Mouse (Mus musculus) mesoderm, embryonic 11.5 days (tissue): Measurements from ENCODE around the gene Trmt61a.

Experiments used
- DNase-seq: peaks from one replicate; pipeline ENCODE4 v3.0.0-alpha.2; 2012; ENCODE audit warnings: low read depth, low spot score

The Trmt61a gene

GRCm38 (mm10) chr12:111672581-111672980, 5.3 kb upstream of the Trmt61a start:
- DNase-seq = no peak

- DNase-seq = no peak
Observed at GRCm38 (mm10) chr12:111674850-111675486, 2.9 kb upstream of the Trmt61a start.

- no peak for DNase-seq
Observed at GRCm38 (mm10) chr12:111675797-111676580, 1.9 kb upstream of the Trmt61a start.

DNA sequence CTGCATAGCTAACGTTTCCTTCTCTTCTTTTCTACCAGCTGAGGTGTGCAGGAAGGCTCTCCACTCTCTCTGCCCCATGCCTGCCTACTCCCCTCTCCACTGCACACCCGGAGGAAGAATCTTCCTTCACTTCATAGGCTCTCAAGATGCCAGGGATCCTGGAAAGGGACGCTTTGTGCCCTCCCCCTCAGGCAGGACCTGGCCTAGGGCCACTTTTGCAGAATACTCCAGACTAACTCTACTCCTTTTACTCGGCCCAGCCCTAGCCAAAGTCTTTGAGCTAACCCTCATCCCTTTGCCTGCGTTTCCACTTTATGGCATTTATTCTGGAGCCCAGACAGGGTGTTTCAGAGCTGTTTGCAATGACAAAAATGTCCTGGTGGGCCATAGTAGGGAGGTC, 484 bp upstream of the Trmt61a start:
- no peak for DNase-seq

DNA sequence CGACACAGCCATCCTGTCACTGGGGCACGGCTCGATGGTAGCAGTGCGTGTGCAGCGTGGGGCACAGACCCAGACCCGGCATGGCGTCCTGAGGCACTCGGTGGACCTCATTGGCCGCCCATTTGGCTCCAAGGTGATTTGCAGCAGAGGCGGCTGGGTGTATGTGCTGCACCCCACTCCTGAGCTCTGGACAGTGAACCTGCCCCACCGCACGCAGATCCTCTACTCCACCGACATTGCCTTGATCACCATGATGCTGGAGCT, 697 bp downstream of the Trmt61a start:
- DNase-seq = no peak

DNA sequence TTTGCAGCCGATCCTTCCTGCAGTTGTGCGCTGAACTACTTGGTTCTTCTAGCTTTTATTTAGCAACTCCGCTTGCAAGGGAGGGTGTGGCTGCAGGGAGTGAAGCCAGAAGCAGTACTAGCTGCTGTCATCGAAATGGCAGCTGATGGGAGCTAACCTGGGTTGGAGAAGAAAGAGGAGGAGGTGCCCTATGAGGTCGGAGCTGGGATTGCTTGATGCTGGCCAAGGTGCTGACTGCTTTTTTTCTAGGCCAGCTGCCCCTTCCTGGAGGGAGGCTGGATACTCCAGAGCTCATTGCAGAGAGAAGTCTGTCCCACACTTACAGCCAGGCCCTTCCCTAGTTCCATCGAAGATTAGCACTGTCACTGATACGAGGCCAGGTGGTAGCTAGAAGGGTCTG, 1.1 kb downstream of the Trmt61a start:
- no peak for DNase-seq

DNA sequence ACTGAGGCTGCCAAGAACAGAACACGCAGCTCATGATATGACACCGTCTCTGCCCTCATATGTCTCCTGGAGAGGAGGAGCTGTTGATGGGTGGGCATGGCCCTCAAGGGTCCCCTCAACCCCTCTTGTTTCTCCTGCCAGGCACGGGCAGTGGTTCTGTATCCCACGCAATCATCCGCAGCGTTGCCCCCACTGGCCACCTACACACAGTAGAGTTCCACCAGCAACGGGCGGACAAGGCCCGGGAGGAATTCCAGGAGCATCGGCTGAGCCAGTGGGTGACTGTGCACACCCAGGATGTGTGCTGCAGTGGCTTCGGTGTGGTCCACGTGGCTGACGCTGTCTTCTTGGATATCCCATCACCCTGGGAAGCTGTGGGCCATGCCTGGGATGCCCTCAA, 2.8 kb downstream of the Trmt61a start:
- DNase-seq = no peak

DNA sequence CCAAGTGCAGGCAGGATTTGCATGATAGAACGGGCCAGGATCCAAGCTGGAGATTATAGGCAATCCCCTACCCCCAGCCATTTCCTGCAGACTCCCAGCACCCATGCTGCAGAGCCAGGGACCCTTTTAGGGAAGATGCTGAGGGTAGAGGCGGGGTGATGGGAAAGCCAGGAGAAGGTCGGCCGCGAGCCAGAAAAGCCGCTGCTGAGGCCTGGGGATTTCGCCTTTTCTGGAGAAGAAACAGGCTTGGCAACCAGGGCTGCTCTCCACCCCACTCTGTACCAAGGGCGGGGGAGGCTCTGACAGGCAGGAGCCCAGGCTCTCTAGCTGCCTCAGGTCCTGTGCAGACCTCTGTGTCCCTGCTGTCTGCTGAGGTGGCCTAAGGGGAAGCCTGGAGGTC, 3.4 kb downstream of the Trmt61a start:
- no peak for DNase-seq

DNA sequence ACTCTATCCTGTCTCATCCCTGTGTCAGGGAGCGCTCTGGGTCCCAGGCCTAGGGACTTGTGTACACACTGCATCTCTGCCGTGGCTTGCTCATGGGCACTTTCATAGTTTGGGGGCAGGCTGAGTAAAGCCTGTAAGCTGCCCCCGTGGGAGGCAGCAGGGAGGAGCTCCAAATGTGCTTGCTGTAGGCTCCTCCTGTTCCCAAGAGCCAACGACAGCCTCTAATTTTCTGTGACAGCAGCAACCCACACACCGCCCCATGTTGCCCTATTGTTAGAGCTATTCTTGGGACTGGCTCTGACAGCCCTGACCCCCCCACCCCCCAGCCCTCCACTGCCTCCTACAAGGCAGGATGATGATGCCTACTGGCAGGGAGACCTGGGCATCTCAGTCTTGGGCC, 4.1 kb downstream of the Trmt61a start:
- DNase-seq = no peak

- DNase-seq = no peak
Observed at GRCm38 (mm10) chr12:111682806-111683205, 4.9 kb downstream of the Trmt61a start.

DNA sequence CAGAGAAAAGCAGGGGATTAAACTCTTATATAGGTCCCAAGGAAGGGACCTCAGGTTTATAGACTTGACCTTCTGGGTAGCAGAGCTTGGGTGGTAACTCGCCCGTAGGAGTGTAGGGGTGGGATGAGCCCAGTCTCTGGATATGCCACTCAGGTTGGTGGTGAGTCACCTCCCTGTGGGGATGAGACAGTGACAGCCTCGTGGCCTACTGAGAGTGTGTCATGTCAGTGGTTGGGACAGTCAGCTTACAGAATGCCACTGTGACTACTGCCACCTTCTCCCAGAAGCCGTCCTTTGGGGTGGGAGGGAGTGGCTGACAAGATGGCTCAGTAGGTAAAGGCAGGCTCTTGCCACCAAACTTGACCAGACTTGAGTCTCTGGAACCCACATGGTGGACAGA, 8.5 kb downstream of the Trmt61a start:
- DNase-seq = no peak

DNA sequence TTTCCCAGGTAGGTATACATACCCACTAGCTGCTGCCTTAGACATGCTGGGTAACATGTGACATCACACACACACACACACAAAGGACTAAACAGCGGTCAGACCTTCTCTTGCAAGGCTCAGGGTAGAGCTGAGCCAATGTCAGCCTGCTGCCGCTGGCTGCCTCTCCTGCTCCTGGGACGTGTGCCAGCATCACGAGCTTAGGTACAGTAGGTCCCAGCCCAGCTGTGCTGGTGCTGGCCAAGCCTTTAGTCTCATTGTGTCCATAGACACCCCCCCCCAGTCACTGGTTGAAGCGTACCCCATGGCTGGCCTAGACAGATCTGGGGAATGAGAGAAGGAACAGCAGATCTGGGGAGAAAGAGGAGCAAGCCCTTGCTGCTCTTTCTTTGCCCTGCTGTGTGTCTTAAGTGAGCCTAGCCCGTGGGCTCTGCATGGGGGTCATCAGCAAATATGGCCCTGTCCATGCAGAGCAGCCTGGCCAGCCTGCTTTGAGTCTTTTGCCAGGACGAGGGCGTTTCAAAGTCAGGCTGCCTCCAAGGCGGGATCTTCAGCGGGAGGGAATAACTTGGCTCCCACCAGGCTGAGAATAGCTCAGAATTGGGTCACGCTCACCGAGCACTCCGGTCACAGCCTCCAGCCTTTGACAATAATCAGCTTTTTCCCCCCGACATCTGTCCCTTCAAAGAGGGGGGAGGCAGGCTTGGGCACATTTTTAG, 9.6 kb downstream of the Trmt61a start:
- no peak for DNase-seq

DNA sequence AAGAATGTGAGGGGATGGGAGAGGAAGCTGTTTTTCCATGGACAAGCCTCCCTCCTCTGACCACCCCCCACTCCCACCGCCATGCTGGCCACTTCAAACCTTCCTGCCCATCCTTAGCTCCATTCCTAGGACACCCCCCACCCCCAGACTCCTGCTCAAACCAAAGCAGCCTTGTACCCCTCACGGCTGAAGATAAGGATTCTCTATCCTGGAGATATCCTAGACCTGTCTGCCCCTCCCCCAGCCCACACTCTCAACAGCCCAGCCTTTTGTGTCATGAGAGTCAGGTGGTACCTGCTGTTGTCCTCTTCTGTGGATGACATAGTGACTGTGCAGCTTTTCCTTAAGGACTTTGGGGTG, 10.1 kb downstream of the Trmt61a start:
- no peak for DNase-seq

DNA sequence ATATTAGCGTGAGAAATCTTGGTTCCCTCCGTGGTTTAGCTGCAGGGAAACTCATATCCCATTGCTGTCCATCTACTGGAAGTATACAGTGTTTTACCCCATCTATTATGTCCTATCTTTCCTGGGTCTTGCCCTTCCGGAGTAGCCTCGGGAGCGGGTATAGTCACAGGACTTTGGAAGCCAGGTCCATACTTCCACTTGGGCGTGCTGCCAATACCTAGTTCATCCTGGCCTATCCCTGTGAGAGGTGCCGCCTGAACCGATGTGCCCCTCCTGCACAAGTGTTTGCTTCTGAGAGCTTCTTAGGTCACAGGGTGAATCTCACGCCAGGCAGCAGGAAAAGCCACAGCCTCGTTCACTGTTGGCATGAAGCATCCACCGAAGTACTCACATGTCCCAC, 11.5 kb downstream of the Trmt61a start:
- no peak for DNase-seq

DNA sequence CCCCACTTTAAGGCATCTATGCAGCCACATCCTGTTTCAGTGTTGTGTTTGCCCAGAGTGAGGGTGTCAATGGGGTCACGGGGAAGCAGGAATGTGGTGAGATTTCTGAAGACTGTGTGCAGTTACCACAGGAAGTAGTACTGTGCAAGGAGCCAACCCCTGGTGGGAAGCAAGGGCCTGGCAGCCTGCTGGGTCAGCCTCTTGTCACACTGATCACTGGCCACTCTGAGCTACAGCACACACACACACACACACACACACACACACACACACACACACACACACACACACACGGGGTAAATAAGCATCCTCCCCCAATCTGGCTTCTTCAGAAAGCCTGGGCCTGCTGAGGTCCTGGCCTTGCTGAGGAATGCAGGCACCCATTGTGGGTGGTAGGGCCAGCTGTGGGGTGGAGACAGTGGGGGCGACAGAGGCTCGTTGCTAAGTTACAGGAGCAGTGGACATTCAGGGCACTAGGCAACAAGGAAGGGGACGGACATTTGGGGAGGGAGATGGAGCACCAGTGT, 13.5 kb downstream of the Trmt61a start:
- DNase-seq = peak; percentile 84

GRCm38 (mm10) chr12:111692899-111693298, 15.0 kb downstream of the Trmt61a start:
- DNase-seq = no peak

GRCm38 (mm10) chr12:111693341-111694270, 15.7 kb downstream of the Trmt61a start:
- DNase-seq = peak; percentile 78

- DNase-seq = no peak
Observed at GRCm38 (mm10) chr12:111694271-111694781, 16.4 kb downstream of the Trmt61a start.

- peak; percentile 45 for DNase-seq
Observed at GRCm38 (mm10) chr12:111694880-111695804, 17.2 kb downstream of the Trmt61a start.

GRCm38 (mm10) chr12:111696239-111696638, 18.3 kb downstream of the Trmt61a start:
- DNase-seq = peak; percentile 79
